Mouse (Mus musculus): ENCODE measurements around the gene Hist1h2bq.
"Not testable (repeated sequence)": the region's sequence is repeated elsewhere in the genome, so short reads cannot be mapped to it uniquely, and the experiment has no call there.

Gene Hist1h2bq

DNA sequence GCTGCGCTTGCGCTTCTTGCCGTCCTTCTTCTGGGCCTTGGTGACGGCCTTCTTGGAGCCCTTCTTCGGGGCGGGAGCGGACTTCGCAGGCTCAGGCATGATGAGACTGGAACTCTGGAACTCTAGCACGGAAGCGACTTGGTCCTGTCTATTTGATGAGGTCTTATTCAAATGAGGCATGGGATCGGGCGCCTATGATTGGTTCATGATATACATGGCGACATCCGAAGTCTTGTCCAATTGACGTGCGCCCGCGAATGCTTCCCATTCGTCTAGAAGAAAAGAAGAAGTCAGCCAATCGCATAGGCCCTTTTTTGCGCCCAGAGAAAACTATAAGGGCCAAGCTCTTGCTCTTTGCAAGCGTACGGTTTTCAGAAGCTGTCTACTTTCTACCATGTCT is at the start of gene Hist1h2bq, which contains the start of gene Hist1h2ao:
Gene Hist1h2bq, minus strand, starts transcription at position 125 of the 400 bp plus-strand sequence.
Gene Hist1h2ao, plus strand, starts transcription at position 393 of the 400 bp plus-strand sequence.
- DNase-seq, result not testable (repeated sequence)

GRCm38 (mm10) chr13:21855698-21856162 is 45.7 kb upstream of the Hist1h2bq start:
- DNase-seq, result peak; percentile 56 to 69

DNA sequence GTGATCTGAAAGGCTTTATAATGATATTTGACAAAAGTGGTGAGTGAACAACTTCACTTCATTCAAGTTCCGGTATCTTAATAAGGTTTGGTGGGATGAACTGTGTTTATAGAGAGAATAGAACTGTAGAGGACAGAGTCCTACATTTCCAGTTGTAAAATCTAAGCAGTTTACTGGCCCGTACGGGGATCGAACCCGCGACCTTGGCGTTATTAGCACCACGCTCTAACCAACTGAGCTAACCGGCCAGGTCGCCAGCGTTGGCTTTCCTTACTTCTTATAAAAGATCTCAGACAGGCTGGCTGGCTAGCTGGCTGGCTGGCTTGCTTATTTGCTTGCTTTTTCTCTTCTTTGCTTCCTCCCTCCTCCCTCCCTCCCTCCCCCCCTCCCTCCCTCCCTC is 45.1 kb upstream of the Hist1h2bq start:
- peak; percentile 78 to 79 for DNase-seq

DNA sequence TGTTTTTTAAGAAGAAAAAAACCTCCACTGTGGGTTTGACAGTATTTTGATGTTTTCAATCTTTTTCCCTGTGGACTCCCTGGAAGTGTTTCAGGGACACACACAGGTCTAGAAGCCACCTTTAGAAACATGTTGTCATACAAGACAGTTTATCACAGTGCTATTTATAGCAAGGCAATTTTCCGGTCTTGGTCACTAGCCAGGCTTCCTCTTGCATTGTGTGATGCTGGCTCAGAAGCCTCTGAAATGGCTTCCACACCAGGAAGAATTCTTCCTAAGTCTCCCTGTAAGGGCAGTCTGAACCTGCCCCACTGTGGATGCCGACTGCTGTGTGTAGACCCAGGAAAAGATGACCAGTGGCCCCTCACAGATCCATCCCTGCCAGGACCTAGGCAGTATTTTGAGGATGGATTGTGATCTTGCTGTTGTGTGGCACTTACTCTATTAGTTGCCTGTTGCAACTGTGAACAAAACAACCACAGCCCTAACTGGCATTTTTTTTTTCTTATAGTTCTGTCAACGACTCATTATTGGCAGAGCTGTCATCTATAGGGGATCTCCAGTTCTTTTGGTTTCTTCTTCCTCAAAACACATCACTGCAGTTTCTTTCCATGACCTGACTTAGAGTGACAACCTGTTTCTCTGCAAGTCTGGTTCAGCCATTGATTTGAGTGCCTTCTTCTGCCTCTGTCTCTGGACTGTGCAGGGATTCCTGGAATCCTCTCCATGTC is 42.4 kb upstream of the Hist1h2bq start:
- DNase-seq, result peak; percentile 61 to 71

DNA sequence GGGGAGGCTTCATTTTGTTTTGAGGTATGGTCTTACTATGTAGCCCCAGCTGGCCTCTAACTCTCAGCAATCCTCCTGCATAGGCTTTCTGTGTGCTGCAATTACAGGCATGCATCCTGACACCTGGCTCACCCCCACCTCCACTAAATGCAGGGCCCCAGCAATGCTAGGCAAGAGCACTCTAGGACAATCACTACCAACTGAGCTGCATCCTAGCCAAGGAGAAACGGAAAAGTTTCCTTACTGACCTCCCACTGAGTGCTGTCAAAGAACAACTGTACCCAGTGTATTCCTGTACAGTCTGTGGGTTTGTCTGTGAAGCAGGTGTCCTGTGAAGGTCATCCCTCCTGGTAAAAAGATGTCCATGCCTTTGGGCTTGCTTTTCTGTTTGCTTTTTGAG is 40.7 kb upstream of the Hist1h2bq start:
- DNase-seq, result not testable (repeated sequence)

DNA sequence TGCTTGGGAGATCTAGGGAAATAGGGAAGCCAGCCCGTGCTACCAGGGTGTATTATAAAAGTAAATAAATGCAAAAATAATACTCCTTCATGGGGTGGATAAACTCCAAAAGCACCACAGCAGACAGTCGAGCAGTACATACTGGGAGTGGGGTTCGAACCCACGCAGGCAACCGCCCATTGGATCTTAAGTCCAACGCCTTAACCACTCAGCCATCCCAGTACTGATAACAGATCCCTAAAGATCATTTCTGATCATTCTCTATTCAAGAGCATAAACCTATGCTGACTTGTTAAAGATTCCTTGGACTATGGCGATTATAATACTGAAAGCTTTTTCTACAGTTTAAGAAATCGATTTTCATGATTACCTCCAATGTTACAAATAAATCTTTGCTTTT is 37.9 kb upstream of the Hist1h2bq start:
- DNase-seq, result no peak

- DNase-seq, result not testable (repeated sequence)
Measured at GRCm38 (mm10) chr13:21846356-21846755, 36.4 kb upstream of the Hist1h2bq start.

GRCm38 (mm10) chr13:21840508-21840907 is 30.5 kb upstream of the Hist1h2bq start:
- DNase-seq, result not testable (repeated sequence)

DNA sequence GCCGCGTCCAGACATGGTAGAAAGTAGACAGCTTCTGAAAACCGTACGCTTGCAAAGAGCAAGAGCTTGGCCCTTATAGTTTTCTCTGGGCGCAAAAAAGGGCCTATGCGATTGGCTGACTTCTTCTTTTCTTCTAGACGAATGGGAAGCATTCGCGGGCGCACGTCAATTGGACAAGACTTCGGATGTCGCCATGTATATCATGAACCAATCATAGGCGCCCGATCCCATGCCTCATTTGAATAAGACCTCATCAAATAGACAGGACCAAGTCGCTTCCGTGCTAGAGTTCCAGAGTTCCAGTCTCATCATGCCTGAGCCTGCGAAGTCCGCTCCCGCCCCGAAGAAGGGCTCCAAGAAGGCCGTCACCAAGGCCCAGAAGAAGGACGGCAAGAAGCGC is 23.5 kb upstream of the Hist1h2bq start, which contains the start of the genes Hist1h2ap and Hist1h2br:
Gene Hist1h2ap, minus strand, starts transcription at position 47 of the 400 bp plus-strand sequence.
Gene Hist1h2br, plus strand, starts transcription at position 283 of the 400 bp plus-strand sequence.
- not testable (repeated sequence) for DNase-seq

DNA sequence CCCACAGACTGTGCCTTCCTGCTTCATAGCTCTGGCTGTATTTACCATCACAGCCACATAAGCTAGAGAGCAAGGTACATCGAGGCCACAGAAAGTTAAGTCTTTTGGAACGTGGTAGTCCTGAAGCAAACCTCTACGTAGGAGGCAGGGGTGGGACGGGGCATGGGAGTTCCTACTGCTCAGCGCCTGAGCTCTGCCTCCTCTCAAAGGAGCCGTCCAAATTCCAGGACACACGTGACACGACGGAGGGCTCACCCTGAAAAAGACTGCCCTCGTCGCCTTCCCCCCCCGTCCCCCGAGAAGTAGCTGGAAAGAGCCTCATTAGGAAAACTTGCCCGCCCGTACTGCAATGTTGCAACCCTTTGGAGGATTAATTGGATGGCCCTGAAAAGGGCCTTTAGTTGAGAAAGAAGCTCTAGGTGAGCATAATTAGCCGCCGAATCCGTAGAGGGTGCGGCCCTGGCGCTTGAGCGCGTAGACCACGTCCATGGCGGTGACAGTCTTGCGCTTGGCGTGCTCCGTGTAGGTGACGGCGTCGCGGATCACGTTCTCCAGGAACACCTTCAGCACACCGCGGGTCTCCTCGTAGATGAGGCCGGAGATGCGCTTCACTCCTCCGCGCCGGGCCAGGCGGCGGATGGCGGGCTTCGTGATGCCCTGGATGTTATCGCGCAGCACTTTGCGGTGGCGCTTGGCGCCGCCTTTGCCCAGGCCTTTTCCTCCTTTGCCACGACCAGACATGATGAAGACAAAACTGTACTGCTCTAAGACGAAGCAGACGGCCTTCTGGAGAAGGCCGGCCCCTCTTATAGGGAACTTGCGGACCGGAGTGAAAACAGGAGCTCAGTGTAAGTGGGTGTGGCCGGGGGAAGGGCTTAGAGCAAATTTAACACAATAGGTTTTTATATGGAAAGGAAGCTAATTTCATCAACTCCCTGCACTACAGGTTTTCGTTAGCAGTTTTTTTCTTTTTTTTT is 21.7 kb upstream of the Hist1h2bq start, which contains the start of gene Hist1h4n:
Gene Hist1h4n, minus strand, starts transcription at position 779 of the 977 bp plus-strand sequence.
- DNase-seq, result peak; percentile 32 to 45

DNA sequence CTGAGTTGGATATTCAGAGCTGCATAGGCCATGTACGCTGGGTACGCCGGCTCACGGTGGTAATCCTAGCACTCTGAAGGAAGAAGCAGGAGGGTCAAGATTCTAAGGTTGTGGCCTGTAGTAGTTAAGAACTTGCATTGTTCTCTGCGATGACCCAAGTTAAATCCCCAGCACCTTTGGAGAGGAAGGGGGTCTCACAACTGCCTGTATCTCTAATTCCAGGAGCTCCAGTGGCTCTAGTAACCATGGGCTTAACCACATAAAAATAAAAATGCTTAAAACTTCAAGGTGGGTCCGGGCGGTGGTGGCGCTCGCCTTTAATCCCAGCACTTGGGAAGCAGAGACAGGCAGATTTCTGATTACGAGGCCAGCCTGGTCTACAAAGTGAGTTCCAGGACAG is 20.3 kb upstream of the Hist1h2bq start:
- no peak for DNase-seq

GRCm38 (mm10) chr13:21828511-21828910 is 18.5 kb upstream of the Hist1h2bq start:
- no peak for DNase-seq

DNA sequence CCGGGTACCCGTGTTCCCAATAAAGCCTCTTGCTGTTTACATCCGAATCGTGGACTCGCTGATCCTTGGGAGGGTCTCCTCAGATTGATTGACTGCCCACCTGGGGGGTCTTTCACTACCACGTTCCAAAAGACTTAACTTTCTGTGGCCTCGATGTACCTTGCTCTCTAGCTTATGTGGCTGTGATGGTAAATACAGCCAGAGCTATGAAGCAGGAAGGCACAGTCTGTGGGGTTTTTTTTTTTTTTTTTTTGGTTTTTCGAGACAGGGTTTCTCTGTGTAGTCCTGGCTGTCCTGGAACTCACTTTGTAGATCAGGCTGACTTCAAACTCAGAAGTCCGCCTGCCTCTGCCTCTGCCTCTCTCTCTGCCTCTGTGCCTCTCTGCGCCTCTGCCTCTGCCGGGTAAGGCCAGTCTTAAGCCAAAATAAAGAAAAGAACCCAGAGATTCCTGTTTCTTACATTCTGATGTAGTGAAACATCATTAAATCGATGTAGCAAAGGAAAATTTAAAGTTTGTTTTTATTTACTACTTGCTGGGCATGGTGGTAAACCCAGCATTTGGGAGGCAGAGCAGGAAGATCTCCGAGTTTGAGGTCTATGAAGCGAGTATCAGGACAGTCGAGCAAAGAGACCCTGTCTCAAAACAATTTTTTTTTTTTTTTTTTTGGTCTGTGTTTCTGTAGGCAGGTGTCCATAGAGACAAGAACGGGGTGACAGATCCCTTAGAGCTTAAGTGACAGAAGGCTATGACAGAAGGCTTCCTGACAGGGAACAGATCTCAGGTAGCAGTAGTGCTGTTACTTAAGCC is 10.3 kb upstream of the Hist1h2bq start:
- DNase-seq, result not testable (repeated sequence)

- not testable (repeated sequence) for DNase-seq
Measured at GRCm38 (mm10) chr13:21812092-21812491, 2.1 kb upstream of the Hist1h2bq start.

DNA sequence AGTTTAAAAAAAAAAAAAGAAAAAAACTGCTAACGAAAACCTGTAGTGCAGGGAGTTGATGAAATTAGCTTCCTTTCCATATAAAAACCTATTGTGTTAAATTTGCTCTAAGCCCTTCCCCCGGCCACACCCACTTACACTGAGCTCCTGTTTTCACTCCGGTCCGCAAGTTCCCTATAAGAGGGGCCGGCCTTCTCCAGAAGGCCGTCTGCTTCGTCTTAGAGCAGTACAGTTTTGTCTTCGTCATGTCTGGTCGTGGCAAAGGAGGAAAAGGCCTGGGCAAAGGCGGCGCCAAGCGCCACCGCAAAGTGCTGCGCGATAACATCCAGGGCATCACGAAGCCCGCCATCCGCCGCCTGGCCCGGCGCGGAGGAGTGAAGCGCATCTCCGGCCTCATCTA is 1.5 kb upstream of the Hist1h2bq start, which contains the start of gene Hist1h4m:
Gene Hist1h4m, plus strand, starts transcription at position 208 of the 400 bp plus-strand sequence.
- peak; percentile 47 to 64 for DNase-seq

DNA sequence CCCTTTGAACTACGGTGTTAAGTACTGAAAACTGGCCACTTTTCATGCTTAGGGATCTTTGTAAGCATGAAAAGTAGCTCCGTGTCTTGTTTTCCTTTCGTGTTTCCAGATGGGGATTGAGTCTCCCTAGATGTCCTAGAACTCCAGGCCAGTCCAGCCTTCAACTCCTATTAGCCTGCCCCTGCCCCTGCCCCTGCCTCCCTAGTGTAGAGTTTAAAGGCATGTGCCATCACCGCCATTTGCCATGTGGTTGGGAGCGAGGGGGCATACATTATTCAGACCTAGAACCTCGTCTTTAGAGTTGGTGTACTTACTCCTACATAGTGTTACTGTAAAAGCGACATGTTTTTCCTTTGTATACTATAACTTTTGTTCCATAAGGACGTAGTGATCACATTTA is 1.1 kb upstream of the Hist1h2bq start:
- DNase-seq, result not testable (repeated sequence)

DNA sequence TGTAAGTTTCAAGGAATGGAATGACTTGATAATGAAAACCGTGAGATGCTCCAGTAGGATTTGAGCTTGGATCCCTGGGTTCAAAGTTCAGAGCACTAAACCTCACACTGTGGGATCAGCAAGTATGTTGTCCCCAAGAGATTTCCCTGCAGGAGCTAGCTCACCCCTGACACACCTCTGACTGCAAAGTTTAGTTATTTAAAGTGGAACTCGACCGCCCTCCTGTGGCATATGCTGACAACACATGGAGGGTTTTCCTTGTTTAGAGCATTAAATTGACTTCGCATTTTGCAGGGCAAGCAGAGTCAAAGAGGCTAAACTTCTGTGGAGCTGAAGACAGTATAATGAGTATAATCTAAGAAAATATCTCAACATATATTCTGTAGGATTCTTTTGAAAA is 6.9 kb downstream of the Hist1h2bq start:
- DNase-seq, result not testable (repeated sequence)

GRCm38 (mm10) chr13:21797163-21797562 is 12.8 kb downstream of the Hist1h2bq start:
- DNase-seq, result not testable (repeated sequence)

DNA sequence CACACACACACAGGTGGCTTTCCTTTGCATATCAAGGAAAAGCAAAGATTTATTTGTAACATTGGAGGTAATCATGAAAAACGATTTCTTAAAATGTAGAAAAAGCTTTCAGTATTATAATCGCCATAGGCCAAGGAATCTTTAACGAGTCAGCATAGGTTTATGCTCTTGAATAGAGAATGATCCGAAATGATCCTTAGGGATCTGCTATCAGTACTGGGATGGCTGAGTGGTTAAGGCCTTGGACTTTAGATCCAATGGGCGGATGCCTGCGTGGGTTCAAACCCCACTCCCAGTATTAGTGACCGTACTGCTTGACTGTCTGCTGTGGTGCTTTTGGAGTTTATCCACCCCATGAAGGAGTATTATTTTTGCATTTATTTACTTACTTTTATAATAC is 14.4 kb downstream of the Hist1h2bq start:
- DNase-seq, result no peak

DNA sequence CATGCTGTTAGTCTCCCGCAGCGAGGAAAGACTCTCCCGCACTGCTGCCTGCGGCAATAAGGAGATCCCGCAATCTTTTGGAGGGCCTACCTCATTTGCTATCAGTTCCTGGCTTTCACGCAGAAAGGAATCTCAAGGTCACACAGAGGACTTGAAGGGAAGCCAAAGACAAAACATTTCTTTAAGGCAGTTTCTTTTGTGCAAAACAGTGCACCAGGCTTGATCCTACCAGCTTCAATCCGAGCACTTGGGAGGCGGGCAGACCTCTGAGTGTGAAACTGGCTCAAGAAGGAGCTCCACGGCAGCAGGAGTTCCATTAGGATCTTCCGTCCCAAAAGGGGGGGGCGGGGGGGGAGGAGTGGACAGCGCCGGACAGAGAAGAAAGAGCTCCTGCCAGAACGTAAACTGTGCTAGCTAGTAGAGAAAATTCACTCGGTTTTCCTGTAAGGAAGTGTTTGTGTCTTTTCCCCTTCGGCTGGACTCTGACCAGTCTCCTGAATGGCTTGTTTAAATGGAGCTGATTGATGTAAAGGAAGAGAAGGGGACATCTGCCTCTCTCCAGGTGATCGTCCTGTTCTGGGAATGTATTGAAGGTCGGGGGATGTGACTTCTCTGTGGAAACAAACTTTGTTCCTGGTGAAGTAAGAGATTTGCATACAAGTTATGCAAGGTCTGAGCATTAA is 19.3 kb downstream of the Hist1h2bq start:
- peak in 1 of 2 experiments; percentile 32 for DNase-seq

DNA sequence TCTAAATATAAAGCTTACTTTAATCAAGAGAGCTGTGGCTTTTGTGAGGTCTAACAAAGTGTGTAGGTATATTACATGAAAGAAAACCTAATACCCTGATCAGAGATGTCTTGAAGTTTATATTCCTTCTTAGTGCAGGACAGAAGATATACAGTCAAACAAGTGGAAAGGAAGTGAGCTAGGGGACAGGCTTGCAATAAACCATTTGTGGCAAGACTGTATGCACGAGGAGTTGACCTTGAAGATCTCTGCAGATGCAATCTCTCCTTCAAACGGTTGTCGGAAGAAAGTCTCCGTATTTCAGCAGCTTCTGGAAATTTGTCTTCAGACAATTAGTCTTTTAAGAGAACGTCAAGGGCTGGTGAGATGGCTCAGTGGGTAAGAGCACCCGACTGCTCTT is 20.1 kb downstream of the Hist1h2bq start:
- no peak for DNase-seq

Data from cerebellum, postnatal 10 days (tissue).